Mouse (Mus musculus) brain, embryonic 14.5 days (tissue): Measurements from ENCODE around the gene Map3k3.

Source experiments
- CTCF ChIP-seq: fragments of 200-500 bp; IDR thresholded peaks from 2 replicates; pipeline ENCODE4 v1.5.1; 2012; ENCODE audit warnings: inconsistent platforms, mild to moderate bottlenecking, moderate library complexity, borderline replicate concordance; ENCODE audit not compliant: insufficient read depth, insufficient read length; ENCODE audit errors: extremely low read depth
- POLR2A ChIP-seq: fragments of 200-500 bp; IDR thresholded peaks from 2 replicates; pipeline ENCODE4 v1.6.1; 2012; ENCODE audit warnings: mild to moderate bottlenecking, inconsistent platforms, borderline replicate concordance; ENCODE audit not compliant: poor library complexity, insufficient read depth, insufficient read length, severe bottlenecking; ENCODE audit errors: extremely low read depth

- TF ChIP-seq POLR2A (no peak), CTCF (no peak)
Observed at GRCm38 (mm10) chr11:106154770-106155169, 70.4 kb downstream of the Map3k3 start.
